Mouse (Mus musculus): Measurements from ENCODE around the gene Tmem42. TPM values are rescaled to one million over a fixed set of nuclear protein-coding genes. Genes with fewer than 3 reads are reported as not detected.
A peak's percentile ranks its signal among the peaks of the same experiment; 100 is the strongest.

Tmem42 gene
- total RNA-seq (2021): 10 to 100 TPM; 19.7 to 23.2 TPM
- long read RNA-seq, experiment 1, transcript Tmem42-201 (3 exons, 1,041 nt): major isoform, 40 of 44 reads
- long read RNA-seq, experiment 1, partial matches to known transcripts: 4 of 44 reads
- long read RNA-seq, experiment 1, other reads (novel, unspliced or antisense): 0 of 44 reads
- long read RNA-seq, experiment 2, transcript Tmem42-201 (3 exons, 1,041 nt): major isoform, 13 of 13 reads
- long read RNA-seq, experiment 2, partial matches to known transcripts: 0 of 13 reads
- long read RNA-seq, experiment 2, other reads (novel, unspliced or antisense): 0 of 13 reads

- DNase-seq: peak; percentile 91 to 92
These were observed at the start of gene Tmem42 for GRCm38 (mm10) chr9:123020995-123021631. Gene Tmem42, plus strand, starts transcription at chr9:123021326.

DNA sequence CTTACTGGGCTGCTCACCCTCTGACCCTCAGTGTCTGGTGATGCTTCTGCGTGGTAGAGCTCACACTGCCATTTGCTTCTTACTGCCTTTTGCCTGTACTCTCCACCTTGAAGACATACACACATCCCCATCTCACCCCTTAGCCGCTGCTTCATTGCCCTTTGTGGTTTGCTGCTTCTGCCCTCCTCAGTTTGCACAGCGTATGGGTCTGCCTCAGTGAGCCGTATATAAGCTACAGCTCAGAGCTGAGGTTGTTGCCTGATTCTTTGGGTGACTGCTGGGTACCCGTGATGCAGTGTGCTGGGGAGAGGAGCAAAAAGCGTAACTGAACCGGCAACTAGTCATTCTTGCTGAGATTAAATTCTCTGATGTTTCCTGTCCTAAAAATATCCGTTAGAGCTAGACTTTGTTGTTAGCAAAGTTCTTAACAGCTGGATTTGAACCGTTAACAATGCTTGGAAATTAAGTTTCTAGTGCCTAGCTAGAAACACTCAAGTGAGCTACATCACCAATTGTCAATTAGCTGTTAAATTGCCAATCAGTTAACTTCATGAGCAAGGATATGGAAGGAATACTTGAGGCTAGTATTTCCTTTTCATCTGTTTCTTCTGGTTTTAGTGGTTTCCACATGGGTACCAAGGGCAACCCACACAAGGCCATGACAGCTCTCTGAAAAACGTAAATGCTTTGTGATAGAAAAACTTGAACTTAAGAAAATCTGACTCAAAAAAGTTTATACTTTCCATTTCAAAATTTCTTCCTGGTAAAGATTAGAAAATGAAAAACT is 22.5 kb upstream of the Tmem42 start:
- DNase-seq: no peak

GRCm38 (mm10) chr9:122999193-122999586 is 21.9 kb upstream of the Tmem42 start:
- DNase-seq: no peak

- no peak for DNase-seq
These were observed 16.4 kb upstream of the Tmem42 start for GRCm38 (mm10) chr9:123004718-123005117.

GRCm38 (mm10) chr9:123006071-123006470 is 15.1 kb upstream of the Tmem42 start:
- DNase-seq: no peak

DNA sequence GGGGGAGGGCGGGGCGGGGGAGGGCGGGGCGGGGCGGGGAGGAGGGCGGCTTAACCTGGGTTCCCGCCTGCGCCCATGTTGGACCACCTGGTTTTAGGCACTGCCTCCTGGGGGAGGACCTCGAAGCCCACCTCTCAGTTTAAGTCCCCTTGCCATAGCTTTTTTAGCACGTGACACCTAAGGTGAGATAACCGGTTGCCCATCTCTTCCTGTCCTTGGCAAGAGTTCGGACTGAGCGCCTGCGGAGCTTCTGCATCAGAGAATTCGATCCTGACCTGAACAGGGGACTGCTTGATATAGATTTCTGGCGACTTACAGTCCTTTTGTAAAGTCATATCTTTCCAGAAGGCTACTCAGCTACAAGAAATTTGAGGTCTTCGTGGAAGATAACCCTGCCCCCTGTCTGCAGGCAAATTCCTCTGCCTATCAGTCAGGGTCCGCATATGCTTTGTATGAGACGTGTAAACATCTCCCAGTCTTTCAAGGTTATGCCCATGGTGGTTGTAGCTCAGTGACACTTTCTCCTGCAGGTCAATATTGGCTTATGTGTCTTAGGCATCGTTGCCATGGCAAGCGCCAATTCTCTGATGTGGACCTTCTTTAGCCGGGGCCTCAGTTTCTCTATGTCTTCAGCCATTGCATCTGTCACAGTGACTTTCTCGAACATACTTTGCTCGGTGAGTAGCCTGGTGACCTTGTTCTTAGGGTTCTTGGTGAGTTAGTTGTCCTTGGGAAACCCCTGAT is 682 bp downstream of the Tmem42 start:
- DNase-seq: no peak

- DNase-seq: peak; percentile 34 to 40
These were observed 3.1 kb downstream of the Tmem42 start for GRCm38 (mm10) chr9:123024201-123024600.

DNA sequence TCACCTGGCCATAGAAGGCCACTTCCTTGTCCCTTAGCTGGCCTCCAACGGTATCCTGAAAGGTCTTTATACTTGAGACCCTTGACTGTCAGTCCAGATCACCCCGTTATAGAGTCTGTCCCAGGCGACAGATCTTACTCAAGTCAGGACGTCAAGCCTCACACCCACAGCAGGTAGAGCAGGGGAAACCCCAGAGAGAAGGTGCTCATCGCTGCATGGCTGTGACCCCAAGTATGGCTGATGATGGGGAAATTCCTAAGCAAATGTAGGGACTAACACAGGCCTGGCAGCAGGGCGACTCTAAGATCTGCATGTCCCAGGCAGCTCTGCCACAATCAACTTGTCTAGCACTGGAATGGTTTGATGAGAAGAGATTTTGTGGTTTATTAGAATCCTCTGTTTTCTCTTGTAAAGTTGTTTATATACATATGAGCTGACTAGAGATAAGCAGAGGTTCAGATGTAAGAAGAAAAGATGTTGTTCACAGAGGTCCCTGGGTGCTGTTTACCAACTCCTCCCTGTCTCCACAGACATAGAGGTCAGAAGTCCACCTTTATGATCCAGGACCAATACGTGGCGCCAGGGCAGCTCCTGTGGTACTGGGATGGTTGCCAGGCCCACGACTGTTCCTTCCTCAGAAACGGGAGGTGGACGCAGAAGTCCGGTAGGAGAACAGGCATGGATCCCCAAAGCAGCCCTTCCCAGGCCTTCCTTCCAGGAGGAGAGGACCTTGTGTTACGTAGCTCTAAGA is 10.5 kb downstream of the Tmem42 start:
- DNase-seq: no peak

- DNase-seq: no peak
These were observed 13.3 kb downstream of the Tmem42 start, which contains the start of gene Tgm4 for GRCm38 (mm10) chr9:123034426-123034825. Gene Tgm4, plus strand, starts transcription at chr9:123034726.

DNA sequence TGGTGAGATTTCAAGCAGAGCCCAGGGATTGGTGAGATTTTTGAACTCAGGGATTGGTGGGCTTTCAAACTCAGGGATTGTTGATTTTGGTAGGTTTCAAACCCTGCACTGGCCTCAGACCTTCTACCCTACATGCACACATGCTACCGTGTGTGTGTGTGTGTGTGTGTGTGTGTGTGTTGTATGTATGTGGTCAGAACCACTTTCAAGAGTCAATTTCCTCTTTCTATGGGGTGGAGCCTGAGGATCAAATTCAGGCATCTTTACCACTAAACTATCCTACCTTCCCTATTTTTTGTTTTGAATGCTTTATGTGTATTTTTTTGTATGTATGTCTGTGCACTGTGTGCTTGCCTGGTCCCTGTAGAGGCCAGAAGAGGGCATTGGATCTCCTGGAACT is 26.5 kb downstream of the Tmem42 start:
- DNase-seq: no peak

DNA sequence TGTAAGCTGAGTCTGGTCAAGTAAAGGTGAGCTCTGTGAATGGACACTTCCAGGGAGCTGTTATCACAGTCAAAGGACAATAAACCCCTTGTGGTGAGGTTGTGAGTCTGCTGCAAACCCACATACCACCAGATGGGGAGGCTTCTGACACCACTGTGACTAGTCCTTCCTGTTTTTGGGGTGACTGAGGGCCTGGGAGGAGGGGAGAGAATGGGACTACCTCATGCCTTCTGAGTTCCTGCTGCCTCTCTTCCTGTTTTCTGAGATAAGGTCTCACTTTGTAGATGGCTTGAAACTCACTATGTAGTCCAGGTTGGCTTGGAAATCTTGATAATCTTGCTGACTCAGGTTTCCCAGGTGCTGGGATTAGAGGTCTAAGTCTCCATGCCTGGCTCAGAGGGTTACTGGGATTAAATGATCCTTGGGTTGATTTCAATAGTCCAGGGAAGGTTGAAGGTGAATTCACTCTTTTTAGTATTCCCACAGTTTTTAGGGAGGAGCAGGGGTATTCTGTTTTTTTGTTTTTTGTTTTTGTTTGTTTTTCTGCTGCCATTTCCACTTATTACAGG is 37.7 kb downstream of the Tmem42 start:
- DNase-seq: no peak

GRCm38 (mm10) chr9:123060172-123060571 is 39.0 kb downstream of the Tmem42 start:
- DNase-seq: no peak

Other genes with a start within 250 kb of the Tmem42 start
- gene Tcaim, start 215.8 kb upstream of the Tmem42 start, total RNA-seq (2021): 10 to 100 TPM; 18.8 to 24.7 TPM
- gene Gm35549, start 177.3 kb upstream of the Tmem42 start, total RNA-seq (2021): not detected
- gene Zfp445, start 155.3 kb upstream of the Tmem42 start, total RNA-seq (2021): 100 to 1,000 TPM in 1 of 2 experiments, 10 to 100 TPM in 1; 93.8 to 116 TPM
- gene Zkscan7, start 135.6 kb upstream of the Tmem42 start, total RNA-seq (2021): 1 to 10 TPM; 5.4 to 9.8 TPM
- 1 to 10 TPM; 4.5 to 5.4 TPM for gene Zfp105, start 98.3 kb upstream of the Tmem42 start, total RNA-seq (2021)
- 10 to 100 TPM; 19.3 to 24.7 TPM for gene 1110059G10Rik, start 70.3 kb upstream of the Tmem42 start, total RNA-seq (2021)
- 1 to 10 TPM; 1.9 to 2.0 TPM for gene Kif15, start 70.3 kb upstream of the Tmem42 start, total RNA-seq (2021)
- gene Tgm4, start 13.4 kb downstream of the Tmem42 start, total RNA-seq (2021): 1 to 10 TPM in 1 of 2 experiments, under 1 TPM in 1; 0.79 to 1.1 TPM
- 10 to 100 TPM; 64.2 to 80.4 TPM for gene Zdhhc3, start 91.9 kb downstream of the Tmem42 start, total RNA-seq (2021)
- 10 to 100 TPM; 33.2 to 41.3 TPM for gene Exosc7, start 91.9 kb downstream of the Tmem42 start, total RNA-seq (2021)
- gene Clec3b, start 129.6 kb downstream of the Tmem42 start, total RNA-seq (2021): 10 to 100 TPM; 30.4 to 58.6 TPM
- under 1 TPM in 1 of 2 experiments, not detected in 1; 0.13 TPM for gene Cdcp1, start 194.7 kb downstream of the Tmem42 start, total RNA-seq (2021)
- 10 to 100 TPM in 1 of 2 experiments, 1 to 10 TPM in 1; 9.3 to 10.2 TPM for gene Tmem158, start 239.4 kb downstream of the Tmem42 start, total RNA-seq (2021)

Measured in adrenal gland, postnatal 36 days (tissue).